Mouse (Mus musculus) frontal cortex, postnatal 36 days (tissue): Measurements from ENCODE around the gene Zbtb25.

Source experiments
- DNase-seq, 2 experiments: peaks; one replicate each; pipeline ENCODE4 v3.0.0; 2022; ENCODE audit warnings: low spot score in 2 of 2

Zbtb25 gene

DNA sequence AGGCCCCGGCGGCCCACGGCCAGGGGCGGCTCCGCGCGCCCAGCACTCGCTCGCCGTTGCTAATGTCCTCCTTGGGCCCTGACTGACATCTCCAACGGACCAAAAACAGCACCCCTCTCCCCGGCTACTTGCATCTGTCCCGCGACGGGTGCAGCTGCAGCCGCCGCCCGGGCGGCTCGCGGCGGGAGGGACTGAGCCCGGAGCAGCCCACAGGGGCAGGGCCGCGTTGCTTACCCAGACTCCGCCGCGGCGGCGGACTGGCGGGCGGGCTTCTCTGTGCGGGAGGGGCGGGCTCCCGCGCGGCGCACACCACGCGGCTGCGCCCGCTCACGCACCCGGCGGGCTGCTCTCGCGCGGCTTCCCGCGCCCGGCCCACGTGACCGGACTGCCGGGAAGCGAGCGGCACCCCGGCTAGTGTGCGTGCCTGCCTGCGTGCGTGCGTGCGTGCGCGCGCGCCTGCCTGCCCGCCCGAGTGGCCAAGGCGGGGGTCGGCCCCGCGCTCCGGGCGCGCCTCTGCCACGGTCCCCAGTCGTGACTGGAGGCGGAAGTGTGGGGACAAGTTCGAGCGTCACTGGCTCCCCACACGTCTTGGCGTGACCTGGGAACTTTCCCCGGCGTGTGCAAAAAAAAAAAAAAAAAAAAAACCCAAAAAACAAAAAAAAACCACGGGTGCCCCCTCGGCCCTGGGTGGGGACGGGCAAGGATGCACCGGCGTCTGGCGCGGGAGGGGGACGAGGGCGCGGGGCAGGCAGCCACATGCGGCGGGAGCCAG lies at the start of gene Zbtb25:
Gene Zbtb25 (minus strand): TSS at position 397 of the 772 bp plus-strand sequence.
- peak; percentile 82 to 92 for DNase-seq

- DNase-seq, result no peak
These were observed 48.9 kb upstream of the Zbtb25 start for GRCm38 (mm10) chr12:76418346-76418745.

DNA sequence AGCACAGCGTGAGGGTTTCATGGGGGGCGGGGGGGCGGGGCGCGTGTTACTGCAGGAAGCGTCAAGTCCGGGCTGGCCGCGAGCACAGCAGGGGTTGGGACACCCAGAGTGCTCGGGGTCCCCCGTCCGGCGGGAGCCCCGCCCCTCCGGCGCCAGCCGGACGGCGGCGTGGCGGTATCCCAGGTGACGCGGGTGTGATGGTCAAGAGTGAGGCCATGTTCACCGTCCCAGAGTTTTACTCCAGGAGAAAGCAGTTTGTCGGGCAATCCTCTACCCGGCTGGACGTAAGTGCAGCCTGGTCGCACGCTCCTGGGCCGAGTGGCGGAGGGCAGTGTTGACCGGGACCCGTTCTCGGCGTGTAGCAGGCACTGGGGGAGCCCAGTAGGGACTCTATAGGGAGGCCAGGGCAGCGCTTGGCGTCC lies 48.0 kb upstream of the Zbtb25 start, which contains the start of gene Ppp1r36:
Gene Ppp1r36 (plus strand): TSS at position 106 of the 422 bp plus-strand sequence.
- no peak for DNase-seq

DNA sequence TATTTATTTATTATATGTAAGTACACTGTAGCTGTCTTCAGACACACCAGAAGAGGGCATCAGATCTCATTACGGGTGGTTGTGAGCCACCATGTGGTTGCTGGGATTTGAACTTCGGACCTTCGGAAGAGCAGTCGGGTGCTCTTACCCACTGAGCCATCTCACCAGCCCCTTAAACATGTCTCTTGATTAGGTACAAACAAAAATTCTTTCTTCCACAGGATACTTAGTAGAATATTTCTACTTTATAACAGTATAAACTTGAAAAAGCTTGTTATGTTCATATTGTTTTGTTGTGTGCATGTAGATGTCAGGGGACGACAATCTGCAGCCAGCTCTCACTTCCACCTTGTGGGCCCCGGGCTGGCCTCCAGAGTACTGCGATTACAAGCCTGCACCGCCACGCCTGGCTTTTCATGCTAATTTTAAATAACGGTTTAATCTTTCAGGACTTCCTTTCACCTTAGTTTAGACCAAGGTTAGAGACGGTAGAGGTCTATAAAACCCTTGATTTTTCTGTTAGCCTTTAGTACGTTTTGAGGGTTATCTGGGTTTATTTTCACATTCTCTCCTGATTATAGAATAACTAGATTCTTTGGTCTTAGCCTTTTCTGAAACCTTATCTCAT lies 46.1 kb upstream of the Zbtb25 start:
- DNase-seq, result no peak

GRCm38 (mm10) chr12:76409166-76409565 lies 39.8 kb upstream of the Zbtb25 start:
- DNase-seq, result no peak

- no peak for DNase-seq
These were observed 37.8 kb upstream of the Zbtb25 start for GRCm38 (mm10) chr12:76407184-76407583.

DNA sequence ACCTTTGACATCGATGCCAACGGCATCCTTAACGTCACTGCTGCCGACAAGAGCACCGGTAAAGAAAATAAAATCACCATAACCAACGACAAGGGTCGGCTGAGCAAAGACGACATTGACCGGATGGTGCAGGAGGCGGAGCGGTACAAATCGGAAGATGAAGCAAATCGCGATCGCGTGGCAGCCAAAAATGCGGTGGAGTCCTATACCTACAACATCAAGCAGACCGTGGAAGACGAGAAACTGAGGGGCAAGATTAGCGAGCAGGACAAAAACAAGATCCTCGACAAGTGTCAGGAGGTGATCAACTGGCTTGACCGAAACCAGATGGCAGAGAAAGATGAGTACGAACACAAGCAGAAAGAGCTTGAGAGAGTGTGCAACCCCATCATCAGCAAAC lies 36.6 kb upstream of the Zbtb25 start:
- no peak for DNase-seq

DNA sequence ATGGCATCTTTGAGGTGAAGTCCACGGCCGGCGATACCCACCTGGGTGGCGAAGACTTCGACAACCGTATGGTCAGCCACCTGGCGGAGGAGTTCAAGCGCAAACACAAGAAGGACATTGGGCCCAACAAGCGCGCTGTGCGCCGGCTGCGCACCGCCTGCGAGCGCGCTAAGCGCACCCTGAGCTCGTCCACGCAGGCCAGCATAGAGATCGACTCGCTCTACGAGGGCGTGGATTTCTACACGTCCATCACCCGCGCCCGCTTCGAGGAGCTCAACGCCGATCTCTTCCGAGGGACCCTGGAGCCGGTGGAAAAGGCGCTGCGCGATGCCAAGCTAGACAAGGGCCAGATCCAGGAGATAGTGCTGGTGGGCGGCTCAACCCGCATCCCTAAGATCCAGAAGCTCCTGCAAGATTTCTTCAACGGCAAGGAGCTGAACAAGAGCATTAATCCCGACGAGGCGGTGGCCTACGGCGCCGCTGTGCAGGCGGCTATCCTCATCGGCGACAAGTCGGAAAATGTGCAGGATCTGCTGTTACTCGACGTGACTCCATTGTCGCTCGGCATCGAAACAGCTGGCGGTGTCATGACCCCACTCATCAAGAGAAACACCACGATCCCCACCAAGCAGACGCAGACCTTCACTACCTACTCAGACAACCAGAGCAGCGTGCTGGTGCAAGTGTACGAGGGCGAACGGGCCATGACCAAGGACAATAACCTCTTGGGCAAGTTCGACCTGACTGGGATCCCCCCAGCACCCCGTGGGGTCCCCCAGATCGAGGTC lies 36.0 kb upstream of the Zbtb25 start:
- DNase-seq, result peak; percentile 23 to 34

DNA sequence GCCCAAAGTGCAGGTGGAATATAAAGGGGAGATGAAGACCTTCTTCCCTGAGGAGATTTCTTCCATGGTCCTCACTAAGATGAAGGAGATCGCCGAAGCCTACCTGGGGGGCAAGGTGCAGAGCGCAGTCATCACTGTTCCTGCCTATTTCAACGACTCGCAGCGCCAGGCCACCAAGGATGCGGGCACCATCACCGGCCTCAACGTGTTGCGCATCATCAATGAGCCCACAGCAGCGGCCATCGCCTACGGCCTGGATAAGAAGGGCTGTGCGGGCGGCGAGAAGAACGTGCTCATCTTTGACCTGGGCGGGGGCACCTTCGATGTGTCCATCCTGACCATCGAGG lies 35.4 kb upstream of the Zbtb25 start:
- peak in 1 of 2 experiments; percentile 16 for DNase-seq

- DNase-seq, result peak; percentile 100
These were observed 34.6 kb upstream of the Zbtb25 start, which contains the start of gene Hspa2 for GRCm38 (mm10) chr12:76403886-76404537. TSS of gene Hspa2 (plus strand) at chr12:76404176.

GRCm38 (mm10) chr12:76402991-76403885 lies 33.8 kb upstream of the Zbtb25 start:
- peak in 1 of 2 experiments; percentile 8 for DNase-seq

DNA sequence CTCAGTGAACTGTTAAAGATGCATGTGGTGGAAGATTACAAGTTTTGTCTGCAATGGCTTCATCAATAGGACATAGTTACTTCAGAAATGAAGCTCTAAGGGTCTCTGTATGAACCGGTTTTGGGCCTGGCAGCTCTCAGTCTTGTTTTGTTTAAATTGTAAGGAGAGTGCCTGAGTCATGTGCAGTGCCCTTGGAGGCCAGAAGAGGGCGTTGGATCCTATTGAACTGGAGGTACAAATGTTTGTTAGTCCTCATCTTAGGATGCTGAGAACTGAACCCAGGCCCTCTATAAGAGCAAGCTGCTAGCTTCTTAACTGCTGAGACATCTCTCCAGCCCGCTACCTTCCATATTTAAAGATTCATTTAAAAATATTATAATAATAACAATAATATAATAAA lies 32.3 kb upstream of the Zbtb25 start:
- DNase-seq, result no peak

- no peak for DNase-seq
These were observed 27.9 kb upstream of the Zbtb25 start for GRCm38 (mm10) chr12:76397281-76397680.

- no peak for DNase-seq
These were observed 23.6 kb upstream of the Zbtb25 start for GRCm38 (mm10) chr12:76392979-76393378.

GRCm38 (mm10) chr12:76391595-76392271 lies 22.3 kb upstream of the Zbtb25 start:
- DNase-seq, result no peak

GRCm38 (mm10) chr12:76388794-76389193 lies 19.4 kb upstream of the Zbtb25 start:
- no peak for DNase-seq

GRCm38 (mm10) chr12:76385342-76385741 lies 15.9 kb upstream of the Zbtb25 start:
- no peak for DNase-seq

DNA sequence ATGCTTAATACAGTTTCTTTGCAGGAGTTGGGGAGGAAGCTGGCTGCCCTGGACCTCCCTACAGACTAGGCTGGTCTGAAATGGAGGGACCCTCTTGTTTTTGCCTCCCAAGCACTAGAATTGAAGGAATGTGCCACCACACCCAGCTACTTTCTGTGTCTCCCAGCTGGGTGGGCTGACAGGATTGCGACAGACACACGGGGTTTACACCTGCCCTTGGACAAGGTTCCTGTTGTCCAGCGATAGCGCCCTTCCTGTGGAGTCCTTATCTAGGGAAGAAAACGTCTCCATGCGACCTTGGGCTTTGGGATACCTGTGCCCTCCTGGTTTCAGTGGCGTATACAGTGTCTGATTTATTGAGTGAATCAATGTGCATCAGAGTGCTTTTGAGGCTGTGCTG lies 10.7 kb upstream of the Zbtb25 start:
- DNase-seq, result no peak

- DNase-seq, result no peak
These were observed 9.2 kb upstream of the Zbtb25 start for GRCm38 (mm10) chr12:76378556-76378955.

GRCm38 (mm10) chr12:76377726-76378125 lies 8.3 kb upstream of the Zbtb25 start:
- DNase-seq, result no peak
